Mouse (Mus musculus): ENCODE measurements around the gene Pagr1b. TPM values are rescaled to one million over a fixed set of nuclear protein-coding genes. Genes with fewer than 3 reads are reported as not detected.

Pagr1b gene
- polyA plus RNA-seq, 1 experiment from 2014 or later, result not detected

GRCm38 (mm10) chr7:127016971-127017949, 976 bp upstream of the Pagr1b start, which contains the start of gene Pagr1a:
Gene Pagr1a, minus strand, starts transcription at chr7:127017352.
- Histone ChIP-seq H3K36me3 (ENCODE audit: control insufficient read depth, insufficient read depth, low read length) (peaks cover 8% of the 10 kb centered on the region), H3K27me3 (ENCODE audit: control insufficient read depth, insufficient read depth, low read length) (no peaks in the 10 kb centered on the region), H3K9ac (ENCODE audit: low read depth, low read length) (peak within 1 kb of the TSS; percentile 94), H3K4me2 (peak within 1 kb of the TSS; percentile 86), H3K9me3 (replicated peaks; ENCODE audit: control insufficient read depth, low read length) (no peaks in the 10 kb centered on the region), H3K4me3 (ENCODE audit: low read depth, low read length) (peak within 1 kb of the TSS; percentile 66), H3K4me1 (ENCODE audit: control insufficient read depth, insufficient read depth, low read length) (peaks cover 38% of the 10 kb centered on the region), H3K27ac (ENCODE audit: low read depth, low read length) (peak within 1 kb of the TSS; percentile 97)
- WGBS (ENCODE audit: insufficient replicate concordance), result 4% methylated on average over 39 of the region's 39 CpGs
- ATAC-seq (replicated peaks; ENCODE audit: insufficient number of reproducible peaks, low FRiP score, low TSS enrichment), result peak; percentile 70

- peak; percentile 64 for ATAC-seq (replicated peaks; ENCODE audit: insufficient number of reproducible peaks, low FRiP score, low TSS enrichment)
- WGBS (ENCODE audit: insufficient replicate concordance), result 0% methylated on average over 22 of the region's 22 CpGs
- H3K4me1 ChIP-seq (ENCODE audit: control insufficient read depth, insufficient read depth, low read length), result peaks cover 32% of the 10 kb centered on the region
Observed at GRCm38 (mm10) chr7:127016486-127016938, 228 bp upstream of the Pagr1b start.

GRCm38 (mm10) chr7:127016081-127016480, 203 bp downstream of the Pagr1b start:
- peak overlapping the region; percentile 97 for H3K27ac ChIP-seq (ENCODE audit: low read depth, low read length)
- peak overlapping the region; percentile 94 for H3K9ac ChIP-seq (ENCODE audit: low read depth, low read length)
- H3K9me3 ChIP-seq (replicated peaks; ENCODE audit: control insufficient read depth, low read length), result no peaks in the 10 kb centered on the region
- peak overlapping the region; percentile 86 for H3K4me2 ChIP-seq
- H3K27me3 ChIP-seq (ENCODE audit: control insufficient read depth, insufficient read depth, low read length), result no peaks in the 10 kb centered on the region
- H3K36me3 ChIP-seq (ENCODE audit: control insufficient read depth, insufficient read depth, low read length), result peaks cover 6% of the 10 kb centered on the region
- H3K4me3 ChIP-seq (ENCODE audit: low read depth, low read length), result peak overlapping the region; percentile 66
- 2% methylated on average over 10 of the region's 10 CpGs for WGBS (ENCODE audit: insufficient replicate concordance)
- peak; percentile 60 for ATAC-seq (replicated peaks; ENCODE audit: insufficient number of reproducible peaks, low FRiP score, low TSS enrichment)
- peaks cover 28% of the 10 kb centered on the region for H3K4me1 ChIP-seq (ENCODE audit: control insufficient read depth, insufficient read depth, low read length)

More at GRCm38 (mm10) chr7:127016486-127016938, 228 bp upstream of the Pagr1b start:
- Histone ChIP-seq H3K4me2 (peak overlapping the region; percentile 86), H3K27ac (ENCODE audit: low read depth, low read length) (peak overlapping the region; percentile 97), H3K9ac (ENCODE audit: low read depth, low read length) (peak overlapping the region; percentile 94), H3K36me3 (ENCODE audit: control insufficient read depth, insufficient read depth, low read length) (peaks cover 6% of the 10 kb centered on the region), H3K9me3 (replicated peaks; ENCODE audit: control insufficient read depth, low read length) (no peaks in the 10 kb centered on the region), H3K4me3 (ENCODE audit: low read depth, low read length) (peak overlapping the region; percentile 66), H3K27me3 (ENCODE audit: control insufficient read depth, insufficient read depth, low read length) (no peaks in the 10 kb centered on the region)

- H3K9ac ChIP-seq (ENCODE audit: low read depth, low read length), result no peak overlapping the region
- ATAC-seq (replicated peaks; ENCODE audit: insufficient number of reproducible peaks, low FRiP score, low TSS enrichment), result no peak
- 88% methylated on average over 12 of the region's 12 CpGs for WGBS (ENCODE audit: insufficient replicate concordance)
- H3K4me3 ChIP-seq (ENCODE audit: low read depth, low read length), result no peak overlapping the region
- peak overlapping the region; percentile 86 for H3K4me2 ChIP-seq
- no peak overlapping the region for H3K27ac ChIP-seq (ENCODE audit: low read depth, low read length)
- H3K36me3 ChIP-seq (ENCODE audit: control insufficient read depth, insufficient read depth, low read length), result peaks cover 6% of the 10 kb centered on the region
- H3K4me1 ChIP-seq (ENCODE audit: control insufficient read depth, insufficient read depth, low read length), result peaks cover 23% of the 10 kb centered on the region
- H3K27me3 ChIP-seq (ENCODE audit: control insufficient read depth, insufficient read depth, low read length), result no peaks in the 10 kb centered on the region
- no peaks in the 10 kb centered on the region for H3K9me3 ChIP-seq (replicated peaks; ENCODE audit: control insufficient read depth, low read length)
Observed at GRCm38 (mm10) chr7:127014993-127015392, 1.3 kb downstream of the Pagr1b start.

- peaks cover 21% of the 10 kb centered on the region for H3K4me1 ChIP-seq (ENCODE audit: control insufficient read depth, insufficient read depth, low read length)
- ATAC-seq (replicated peaks; ENCODE audit: insufficient number of reproducible peaks, low FRiP score, low TSS enrichment), result no peak
Observed at GRCm38 (mm10) chr7:127014320-127014719, 2.0 kb downstream of the Pagr1b start, which contains the start of gene Mvp. Gene Mvp, minus strand, starts transcription at chr7:127014621.

GRCm38 (mm10) chr7:127013385-127013784, 2.9 kb downstream of the Pagr1b start:
- peak overlapping the region; percentile 44; the same call in 1 of the 2 replicates for H3K4me3 ChIP-seq (ENCODE audit: low read depth, low read length)
- no peak for ATAC-seq (replicated peaks; ENCODE audit: insufficient number of reproducible peaks, low FRiP score, low TSS enrichment)
- H3K9me3 ChIP-seq (replicated peaks; ENCODE audit: control insufficient read depth, low read length), result no peaks in the 10 kb centered on the region
- H3K36me3 ChIP-seq (ENCODE audit: control insufficient read depth, insufficient read depth, low read length), result peaks cover 6% of the 10 kb centered on the region
- H3K9ac ChIP-seq (ENCODE audit: low read depth, low read length), result no peak overlapping the region
- H3K27me3 ChIP-seq (ENCODE audit: control insufficient read depth, insufficient read depth, low read length), result no peaks in the 10 kb centered on the region
- no peak overlapping the region for H3K4me2 ChIP-seq
- H3K4me1 ChIP-seq (ENCODE audit: control insufficient read depth, insufficient read depth, low read length), result peaks cover 26% of the 10 kb centered on the region
- H3K27ac ChIP-seq (ENCODE audit: low read depth, low read length), result no peak overlapping the region
- 93% methylated on average over 6 of the region's 6 CpGs for WGBS (ENCODE audit: insufficient replicate concordance)

More at GRCm38 (mm10) chr7:127014320-127014719, 2.0 kb downstream of the Pagr1b start, which contains the start of gene Mvp:
- Histone ChIP-seq H3K27me3 (ENCODE audit: control insufficient read depth, insufficient read depth, low read length) (no peaks in the 10 kb centered on the region), H3K9ac (ENCODE audit: low read depth, low read length) (peak within 1 kb of the TSS; percentile 94), H3K4me2 (peak within 1 kb of the TSS; percentile 86), H3K27ac (ENCODE audit: low read depth, low read length) (peak within 1 kb of the TSS; percentile 5; the same call in 1 of the 2 replicates), H3K4me3 (ENCODE audit: low read depth, low read length) (peak within 1 kb of the TSS; percentile 66), H3K36me3 (ENCODE audit: control insufficient read depth, insufficient read depth, low read length) (peaks cover 6% of the 10 kb centered on the region), H3K9me3 (replicated peaks; ENCODE audit: control insufficient read depth, low read length) (no peaks in the 10 kb centered on the region)
- WGBS (ENCODE audit: insufficient replicate concordance), result 31% methylated on average over 11 of the region's 11 CpGs

GRCm38 (mm10) chr7:127012845-127013244, 3.4 kb downstream of the Pagr1b start:
- H3K36me3 ChIP-seq (ENCODE audit: control insufficient read depth, insufficient read depth, low read length), result peaks cover 6% of the 10 kb centered on the region
- no peaks in the 10 kb centered on the region for H3K27me3 ChIP-seq (ENCODE audit: control insufficient read depth, insufficient read depth, low read length)
- no peak overlapping the region for H3K4me3 ChIP-seq (ENCODE audit: low read depth, low read length)
- no peak overlapping the region for H3K27ac ChIP-seq (ENCODE audit: low read depth, low read length)
- no peak overlapping the region for H3K9ac ChIP-seq (ENCODE audit: low read depth, low read length)
- H3K4me1 ChIP-seq (ENCODE audit: control insufficient read depth, insufficient read depth, low read length), result peaks cover 30% of the 10 kb centered on the region
- H3K9me3 ChIP-seq (replicated peaks; ENCODE audit: control insufficient read depth, low read length), result no peaks in the 10 kb centered on the region
- H3K4me2 ChIP-seq, result no peak overlapping the region
- no peak for ATAC-seq (replicated peaks; ENCODE audit: insufficient number of reproducible peaks, low FRiP score, low TSS enrichment)
- WGBS (ENCODE audit: insufficient replicate concordance), result 95% methylated on average over 10 of the region's 10 CpGs

GRCm38 (mm10) chr7:127012374-127012773, 3.9 kb downstream of the Pagr1b start:
- H3K27ac ChIP-seq (ENCODE audit: low read depth, low read length), result no peak overlapping the region
- peaks cover 6% of the 10 kb centered on the region for H3K36me3 ChIP-seq (ENCODE audit: control insufficient read depth, insufficient read depth, low read length)
- no peak overlapping the region for H3K4me2 ChIP-seq
- no peaks in the 10 kb centered on the region for H3K9me3 ChIP-seq (replicated peaks; ENCODE audit: control insufficient read depth, low read length)
- 78% methylated on average over 6 of the region's 6 CpGs for WGBS (ENCODE audit: insufficient replicate concordance)
- H3K4me1 ChIP-seq (ENCODE audit: control insufficient read depth, insufficient read depth, low read length), result peaks cover 30% of the 10 kb centered on the region
- no peak overlapping the region for H3K4me3 ChIP-seq (ENCODE audit: low read depth, low read length)
- H3K9ac ChIP-seq (ENCODE audit: low read depth, low read length), result no peak overlapping the region
- no peak for ATAC-seq (replicated peaks; ENCODE audit: insufficient number of reproducible peaks, low FRiP score, low TSS enrichment)
- no peaks in the 10 kb centered on the region for H3K27me3 ChIP-seq (ENCODE audit: control insufficient read depth, insufficient read depth, low read length)

Data from heart, embryonic 11.5 days (tissue).